Mouse (Mus musculus) ovary, postnatal 14 days (tissue): ENCODE measurements at regions not wholly inside any gene's neighbourhood (a gene's known extent, or its start where the extent isn't known, plus 50 kb on each side); places are given as distances from the start of the nearest gene placed in this dataset.

Experiments used
- DNase-seq: peaks from one replicate; pipeline ENCODE4 v3.0.0; 2022; ENCODE audit warnings: low spot score

DNA sequence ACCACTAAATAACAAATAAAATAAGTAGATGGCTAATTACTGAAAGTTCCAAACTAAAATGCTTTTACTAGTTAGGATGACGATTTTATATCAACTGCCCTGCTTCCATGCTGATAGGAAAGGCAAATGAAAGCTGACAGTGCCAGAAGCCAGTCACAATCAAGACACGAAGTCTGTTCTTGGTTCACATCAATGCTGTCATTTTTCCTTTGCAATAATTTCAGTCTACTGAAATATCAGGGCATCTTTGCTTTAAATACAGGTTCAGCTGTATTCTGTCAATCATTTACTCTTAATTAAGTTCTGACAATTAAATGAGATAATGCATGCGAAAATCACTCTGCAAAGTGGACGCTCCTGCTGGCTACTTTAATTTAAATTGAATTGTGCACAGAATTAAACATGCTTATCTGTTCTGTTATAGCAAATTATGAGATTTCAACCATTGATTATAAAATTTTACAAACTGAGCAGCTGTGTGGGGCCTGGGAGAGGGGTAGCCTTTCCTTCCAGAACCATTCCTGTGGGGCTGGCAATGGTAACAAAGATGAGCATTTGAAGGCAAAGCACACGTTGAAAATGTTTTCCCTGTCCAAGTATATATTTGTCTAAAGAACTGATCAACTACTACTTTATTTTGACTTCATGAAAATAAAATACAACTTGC is 160.1 kb upstream of the Cttnbp2 start:
- no peak for DNase-seq

DNA sequence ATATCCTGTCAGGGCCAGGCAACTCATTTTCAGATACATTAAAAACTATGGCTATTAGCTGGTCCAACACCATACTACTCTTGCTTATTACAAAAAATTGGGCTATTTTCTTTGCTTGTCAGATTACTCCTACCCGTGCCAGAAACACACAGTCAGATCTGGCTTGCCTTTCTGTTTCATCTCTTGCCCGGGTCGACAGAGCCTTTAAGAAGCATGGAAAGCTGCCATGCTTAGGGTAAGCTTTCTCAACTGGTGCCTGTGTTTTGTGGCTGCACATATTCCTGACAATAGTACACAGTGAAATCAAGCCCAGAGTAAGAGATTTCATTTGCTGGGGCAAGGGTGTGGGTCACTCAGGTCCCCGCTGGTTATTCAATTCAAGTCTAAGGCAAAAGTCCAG is 162.5 kb upstream of the Cttnbp2 start:
- no peak for DNase-seq

DNA sequence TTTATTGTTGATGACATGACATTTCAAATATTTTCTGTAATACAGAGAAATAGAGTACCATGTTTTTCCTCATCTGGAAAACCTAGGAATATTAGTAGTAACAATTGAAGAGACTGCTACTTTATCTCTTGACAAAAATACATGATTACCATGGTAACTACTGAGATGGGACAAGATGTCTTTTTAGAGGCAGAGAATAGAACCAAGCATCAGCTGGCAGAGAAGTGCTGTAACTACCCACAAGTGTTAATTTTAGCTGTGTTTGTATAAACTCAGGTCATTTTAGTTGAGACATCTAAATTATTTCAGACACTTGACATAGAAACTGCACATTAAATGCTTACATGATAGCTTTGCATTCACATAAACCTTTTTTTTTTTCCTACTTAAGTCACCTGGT is 166.1 kb upstream of the Cttnbp2 start:
- no peak for DNase-seq

DNA sequence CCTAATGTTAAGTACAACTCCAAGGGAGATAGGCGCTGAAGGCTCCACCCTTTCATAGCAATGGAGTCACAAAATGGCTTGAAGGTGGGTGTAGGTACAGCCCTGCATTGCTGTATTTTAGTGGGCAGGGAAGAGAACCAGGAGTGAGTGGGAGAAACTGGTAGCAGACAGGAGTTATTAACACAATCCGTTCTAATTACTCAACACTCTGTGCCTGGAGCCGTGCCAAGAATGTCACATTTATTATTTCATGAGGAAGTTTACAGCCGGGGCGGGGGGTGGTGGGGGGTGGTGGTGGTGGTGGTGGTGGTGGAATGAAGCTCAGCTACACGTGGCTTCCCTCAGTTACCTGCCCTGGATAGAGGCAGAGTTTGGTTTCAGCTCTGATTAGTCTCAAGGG is 166.3 kb upstream of the Lsm8 start:
- peak; percentile 3 for DNase-seq

DNA sequence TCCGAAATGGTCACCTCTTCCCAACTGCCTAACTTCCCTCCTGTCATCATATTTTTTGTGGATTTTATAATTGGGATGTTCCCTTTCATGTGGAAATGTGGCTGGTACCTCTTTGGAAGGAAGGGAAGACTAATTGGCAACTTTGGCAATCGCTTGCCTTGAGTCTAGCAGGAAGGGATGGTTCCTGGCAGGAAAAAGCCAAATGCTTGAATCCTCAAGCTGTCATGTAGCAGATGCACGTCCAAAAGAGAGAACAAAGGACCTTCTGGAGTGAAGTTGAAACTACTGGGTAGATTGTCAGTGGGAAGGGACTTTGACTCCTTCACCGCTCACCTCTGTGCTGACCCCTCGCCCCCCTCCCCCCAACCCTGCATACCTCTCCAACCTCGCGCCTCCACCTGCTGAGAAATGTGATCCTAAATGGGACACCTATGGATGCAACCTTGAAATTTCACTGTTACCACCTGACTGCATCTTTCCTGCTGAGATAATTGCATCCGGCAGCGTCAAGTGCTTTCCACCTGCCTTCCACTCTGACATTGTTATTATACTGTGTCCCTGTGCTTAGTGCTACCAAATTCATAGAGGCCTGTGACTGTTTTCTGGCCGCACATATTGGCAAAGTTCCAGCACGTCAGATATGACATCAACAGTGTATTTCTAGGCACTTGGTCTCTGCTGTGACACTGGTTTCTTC is 159.6 kb upstream of the Lsm8 start:
- no peak for DNase-seq

DNA sequence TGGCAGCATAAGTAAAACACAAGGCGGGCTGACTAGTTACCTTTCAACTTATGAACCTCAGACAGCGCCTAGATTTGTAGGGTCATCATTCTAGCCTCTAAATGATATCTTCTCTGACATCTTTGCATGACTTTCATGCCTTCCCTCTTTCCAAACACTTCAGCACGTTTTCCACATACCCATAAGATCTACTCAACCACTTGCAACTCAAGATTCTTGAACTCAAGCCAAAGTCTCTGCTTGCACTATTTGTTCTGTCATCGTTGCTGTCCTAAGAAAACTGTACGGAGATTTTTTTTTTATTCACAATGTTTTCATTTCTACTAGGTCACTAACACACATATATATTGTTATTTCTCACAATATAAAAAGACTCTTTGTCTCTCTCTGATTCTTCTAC is 150.8 kb upstream of the Lsm8 start:
- no peak for DNase-seq

DNA sequence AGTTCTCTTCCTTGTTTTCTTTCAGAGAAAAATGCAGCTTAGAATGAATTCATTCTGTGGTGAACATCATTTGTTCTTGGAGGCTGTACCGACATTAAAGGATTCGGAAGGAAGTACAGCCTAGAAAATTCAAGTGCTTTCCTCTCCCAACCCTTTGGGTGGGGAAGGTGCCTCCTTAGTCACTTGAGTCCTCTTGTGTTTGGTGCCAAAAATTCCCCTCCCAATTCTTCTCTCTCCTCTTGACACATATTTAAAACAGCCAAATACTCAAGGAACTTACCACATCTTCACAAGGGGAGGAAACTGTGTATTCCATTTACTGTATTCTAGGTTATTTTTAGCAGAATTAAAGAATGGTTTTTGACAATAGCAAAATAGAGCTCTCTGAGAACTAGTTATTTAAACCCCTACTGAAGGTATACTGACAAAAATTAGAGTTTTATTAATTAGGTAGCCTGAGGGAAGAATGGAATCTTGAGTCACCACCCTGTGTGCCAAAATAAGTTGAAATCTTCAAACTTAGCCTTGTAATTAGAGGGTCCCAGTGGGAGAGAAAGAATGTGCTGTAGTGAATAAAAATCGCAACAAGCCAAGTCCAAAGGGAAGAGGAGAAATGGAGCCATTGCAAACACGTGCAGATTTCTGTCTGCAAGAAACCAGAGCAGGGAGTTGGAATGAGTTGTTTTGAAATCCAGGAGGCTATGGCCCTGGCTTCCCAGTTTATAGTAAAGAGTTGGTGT is 149.2 kb upstream of the Lsm8 start:
- no peak for DNase-seq

DNA sequence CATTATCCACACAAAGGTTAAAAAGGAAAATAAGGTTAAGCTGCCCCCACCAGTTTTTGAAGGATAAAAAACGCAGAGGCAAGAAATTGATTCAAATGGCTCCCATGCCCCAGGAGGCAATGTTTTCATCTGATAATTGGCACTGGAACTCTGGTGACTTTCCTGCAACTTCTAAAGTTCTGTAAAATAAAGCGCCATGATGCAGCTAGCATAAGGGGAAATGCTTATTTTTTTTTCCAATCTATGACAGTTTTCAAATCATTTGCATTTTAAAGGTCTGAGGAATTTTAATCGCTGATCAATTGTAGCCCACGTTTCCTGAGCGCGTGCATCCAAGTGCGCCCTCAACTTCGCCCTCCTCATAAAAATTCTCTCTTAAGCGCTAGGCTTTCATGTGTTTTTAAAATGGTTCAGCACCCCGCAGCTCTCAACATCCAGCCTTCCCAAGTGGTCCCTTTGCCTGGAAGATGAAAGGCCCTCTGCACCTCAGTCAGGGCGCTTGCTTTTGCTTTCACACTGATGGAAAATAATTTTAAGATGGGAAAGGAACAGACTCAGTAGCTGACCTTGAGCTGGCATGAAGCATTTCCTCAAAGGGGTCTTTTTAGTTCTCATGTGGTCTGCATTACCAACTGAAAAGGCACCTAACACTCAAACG is 148.5 kb upstream of the Lsm8 start:
- DNase-seq, result no peak

DNA sequence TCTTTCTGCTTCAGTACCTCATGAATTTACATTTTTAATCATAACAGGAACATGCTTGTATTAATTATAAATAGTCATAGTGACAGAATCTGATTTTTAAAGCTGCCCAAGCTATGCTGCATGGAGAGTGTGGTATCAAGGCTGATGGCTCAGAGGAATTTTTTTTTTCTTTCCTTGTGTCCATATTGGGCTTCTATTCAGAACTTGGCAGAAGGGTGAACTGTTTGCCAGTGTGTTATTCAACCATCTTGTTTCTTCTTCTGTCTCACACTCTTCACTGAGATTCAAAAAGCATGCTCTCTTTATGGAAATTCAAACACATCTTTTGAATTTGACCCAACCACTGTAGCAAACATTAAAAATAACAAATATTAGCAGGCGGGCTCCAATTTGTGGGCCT is 137.6 kb upstream of the Lsm8 start:
- no peak for DNase-seq

DNA sequence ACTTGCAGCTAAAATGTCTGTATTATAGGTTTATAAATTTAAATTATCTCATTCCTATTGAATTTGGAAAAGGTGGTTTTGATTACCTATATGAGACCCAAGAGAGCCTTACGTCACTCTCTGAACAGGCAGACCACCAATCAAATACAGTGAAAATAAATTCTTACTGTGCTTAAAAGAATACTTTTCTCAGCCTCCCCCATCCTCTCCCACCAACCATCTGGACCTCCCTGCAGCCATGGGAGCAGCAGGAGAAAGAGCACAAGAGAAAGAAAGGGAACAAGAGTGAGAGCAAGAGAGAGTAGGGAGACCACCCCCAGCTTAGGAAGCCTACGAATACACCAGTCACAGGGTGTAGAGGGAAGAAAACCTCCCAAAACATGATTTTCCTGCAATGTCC is 99.5 kb upstream of the Lsm8 start:
- no peak for DNase-seq

DNA sequence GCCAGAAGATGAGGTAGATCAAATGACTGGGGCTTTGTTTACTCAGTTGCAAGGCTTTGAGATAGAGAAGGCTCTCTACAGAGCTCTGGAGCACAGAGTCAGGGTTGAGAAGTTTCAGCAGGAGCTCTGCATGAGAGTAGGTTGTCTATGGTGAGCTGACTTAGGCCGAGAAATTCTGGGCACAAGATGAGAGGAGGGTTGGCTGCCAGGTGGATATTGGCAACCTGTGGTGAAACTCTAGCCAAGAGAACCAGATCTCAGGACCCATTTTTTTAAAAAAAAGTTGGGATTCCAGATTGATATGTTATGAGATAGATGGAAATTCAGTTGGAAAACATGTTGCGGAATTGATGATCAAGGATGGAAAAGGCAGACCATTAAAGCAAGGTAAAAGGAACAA is 83.8 kb upstream of the Lsm8 start:
- no peak for DNase-seq

DNA sequence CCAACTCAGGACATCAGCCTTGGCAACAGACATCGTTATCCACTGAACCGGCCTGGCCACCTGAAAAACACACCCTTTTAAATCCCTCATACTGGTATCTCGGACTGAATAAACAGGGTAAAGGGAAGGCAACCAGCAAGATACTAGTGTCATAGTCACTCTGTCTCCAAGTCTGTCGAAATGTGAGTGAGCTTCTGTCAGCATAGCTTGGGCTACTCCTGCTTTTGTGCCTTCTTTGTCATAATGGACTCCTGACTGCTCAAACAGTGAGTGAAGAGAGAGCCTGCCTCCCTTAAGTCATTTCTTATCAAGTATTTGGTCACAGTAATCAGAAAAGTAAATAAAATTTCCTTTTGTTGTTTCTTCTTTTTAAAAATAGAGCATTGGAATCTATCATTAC is 53.0 kb upstream of the Lsm8 start:
- no peak for DNase-seq

DNA sequence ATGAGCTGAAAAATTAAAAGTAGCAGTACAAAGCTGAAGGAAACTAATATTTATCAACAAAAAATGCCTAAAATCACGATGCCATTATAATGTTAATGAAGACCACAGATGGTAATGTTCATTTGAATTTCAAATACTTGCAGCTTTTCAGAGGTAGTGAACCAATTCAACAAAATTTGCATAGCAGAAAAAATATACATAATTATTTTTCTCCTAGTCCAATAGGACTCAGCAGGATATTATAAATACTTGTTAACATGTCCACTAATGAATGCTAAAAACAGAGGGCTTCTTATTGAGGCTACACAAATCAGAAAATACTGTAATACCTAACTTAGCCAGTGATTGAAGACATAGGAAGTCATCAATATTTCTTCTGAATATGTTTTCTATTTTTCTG is 52.5 kb upstream of the Lsm8 start:
- DNase-seq, result no peak

DNA sequence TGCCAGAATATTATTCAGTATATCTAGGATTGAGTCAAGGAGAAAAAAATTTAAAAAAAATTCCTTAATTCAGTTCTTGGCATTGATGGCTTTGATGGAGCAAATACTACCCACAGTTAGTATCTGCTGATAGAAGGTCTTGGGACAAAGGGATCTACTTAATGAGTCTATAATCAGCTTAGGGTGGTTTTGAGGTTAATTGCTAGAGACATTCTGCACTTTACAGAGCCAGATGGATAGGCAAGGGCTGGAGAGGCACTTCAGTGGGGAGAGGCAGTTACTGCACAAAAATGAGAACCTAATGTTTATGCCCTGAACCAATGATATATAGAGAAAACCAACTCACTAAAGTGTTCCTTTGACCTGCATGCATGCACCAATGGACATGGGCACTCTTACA is 51.8 kb upstream of the Lsm8 start:
- DNase-seq, result no peak
